Mouse (Mus musculus) embryo, embryonic 9.5 days (tissue): ENCODE data around the gene Dock7.

Experiments
- DNase-seq: peaks from one replicate; pipeline ENCODE4 v3.0.0-alpha.2; 2017; ENCODE audit errors: extremely low spot score

Dock7 gene

GRCm38 (mm10) chr4:99120211-99121122 is at the start of gene Dock7:
TSS of gene Dock7 (minus strand) at chr4:99120915.
- DNase-seq: peak; percentile 92

GRCm38 (mm10) chr4:99168869-99169268 is 48.2 kb upstream of the Dock7 start:
- DNase-seq: no peak

- DNase-seq: no peak
Observed at GRCm38 (mm10) chr4:99163547-99163946, 42.8 kb upstream of the Dock7 start.

- DNase-seq: no peak
Observed at GRCm38 (mm10) chr4:99163001-99163400, 42.3 kb upstream of the Dock7 start.

- no peak for DNase-seq
Observed at GRCm38 (mm10) chr4:99161457-99161971, 40.8 kb upstream of the Dock7 start.

GRCm38 (mm10) chr4:99160899-99161298 is 40.2 kb upstream of the Dock7 start:
- no peak for DNase-seq

GRCm38 (mm10) chr4:99160414-99160813 is 39.7 kb upstream of the Dock7 start:
- DNase-seq: peak; percentile 43

GRCm38 (mm10) chr4:99158495-99158894 is 37.8 kb upstream of the Dock7 start:
- DNase-seq: no peak

GRCm38 (mm10) chr4:99156641-99157307 is 36.1 kb upstream of the Dock7 start:
- DNase-seq: no peak

GRCm38 (mm10) chr4:99151885-99152558 is 31.3 kb upstream of the Dock7 start:
- no peak for DNase-seq

GRCm38 (mm10) chr4:99151434-99151833 is 30.7 kb upstream of the Dock7 start:
- DNase-seq: no peak

GRCm38 (mm10) chr4:99143323-99143722 is 22.6 kb upstream of the Dock7 start:
- no peak for DNase-seq

GRCm38 (mm10) chr4:99141578-99141977 is 20.9 kb upstream of the Dock7 start:
- no peak for DNase-seq

- DNase-seq: no peak
Observed at GRCm38 (mm10) chr4:99141171-99141570, 20.5 kb upstream of the Dock7 start.

GRCm38 (mm10) chr4:99137986-99138641 is 17.4 kb upstream of the Dock7 start:
- DNase-seq: no peak

- no peak for DNase-seq
Observed at GRCm38 (mm10) chr4:99134522-99134921, 13.8 kb upstream of the Dock7 start.

GRCm38 (mm10) chr4:99133326-99133725 is 12.6 kb upstream of the Dock7 start:
- no peak for DNase-seq

GRCm38 (mm10) chr4:99132686-99133085 is 12.0 kb upstream of the Dock7 start:
- no peak for DNase-seq

- DNase-seq: no peak
Observed at GRCm38 (mm10) chr4:99131227-99131653, 10.5 kb upstream of the Dock7 start.

- no peak for DNase-seq
Observed at GRCm38 (mm10) chr4:99123546-99123945, 2.8 kb upstream of the Dock7 start.

- no peak for DNase-seq
Observed at GRCm38 (mm10) chr4:99122786-99123185, 2.1 kb upstream of the Dock7 start.

- no peak for DNase-seq
Observed at GRCm38 (mm10) chr4:99122047-99122446, 1.3 kb upstream of the Dock7 start.
